Mouse (Mus musculus) lung, adult 2 months (tissue): Measurements from ENCODE around the gene Alk. TPM values are rescaled to one million over a fixed set of nuclear protein-coding genes. Genes with fewer than 3 reads are reported as not detected.

Experiments
- DNase-seq: peaks from one replicate; pipeline ENCODE4 v3.0.0; 2022
- H3K4me1 ChIP-seq: fragments of 200-500 bp; 2 replicates; pipeline ENCODE4 v1.6.1; 2011; ENCODE audit warnings: low read length; ENCODE audit not compliant: control insufficient read depth, insufficient read depth
- H3K4me3 ChIP-seq: fragments of 200-500 bp; replicated peaks from 2 replicates; pipeline ENCODE3; 2011; ENCODE audit warnings: low read depth, mild to moderate bottlenecking, control low read depth, low read length; ENCODE audit errors: extremely low read depth
- CTCF ChIP-seq: fragments of 200-500 bp; IDR thresholded peaks from 2 replicates; pipeline ENCODE4 v1.5.1; 2011; ENCODE audit warnings: mild to moderate bottlenecking, low read length, control low read depth; ENCODE audit not compliant: insufficient read depth
- POLR2A ChIP-seq: fragments of 200-500 bp; IDR thresholded peaks from 2 replicates; pipeline ENCODE4 v1.6.1; 2011; ENCODE audit warnings: low read depth, mild to moderate bottlenecking, control low read depth, low read length, borderline replicate concordance; ENCODE audit errors: extremely low read depth
- WGBS: fragments of 180-500 bp; shearing (Covaris S2); methylation state at CpG from one replicate; pipeline ENCODE4 v1.1.7; 2018; 5-methylcytosine and 5-hydroxymethylcytosine counted together
- polyA plus RNA-seq: library from polyadenylated mRNA; depleted of rRNA; stranded (reverse); fragments of >200 nt; gene quantifications from 2 replicates; pipeline ENCODE4 v1.2.3, GENCODE M21; 2012

Alk gene
- polyA plus RNA-seq, 1 experiment, result not detected

- TF ChIP-seq CTCF (no peak), POLR2A (no peak)
- no peak overlapping the region for H3K4me3 ChIP-seq
- no peaks in the 10 kb centered on the region for H3K4me1 ChIP-seq
- DNase-seq, result no peak
- WGBS, result 87% methylated on average over 1 of the region's 1 CpGs
These were observed 417.4 kb downstream of the Alk start for GRCm38 (mm10) chr17:72187026-72187425.

- DNase-seq, result no peak
- no peak overlapping the region for H3K4me3 ChIP-seq
- no peaks in the 10 kb centered on the region for H3K4me1 ChIP-seq
- 41% methylated on average over 2 of the region's 2 CpGs for WGBS
- TF ChIP-seq POLR2A (no peak), CTCF (no peak)
These were observed 422.0 kb downstream of the Alk start for GRCm38 (mm10) chr17:72182414-72182813.

- TF ChIP-seq CTCF (no peak), POLR2A (no peak)
- DNase-seq, result no peak
- Histone ChIP-seq H3K4me3 (no peak overlapping the region), H3K4me1 (no peaks in the 10 kb centered on the region)
- WGBS, result 93% methylated on average over 9 of the region's 9 CpGs
These were observed 424.2 kb downstream of the Alk start for GRCm38 (mm10) chr17:72180200-72180599.

GRCm38 (mm10) chr17:72179722-72180140, 424.7 kb downstream of the Alk start:
- TF ChIP-seq CTCF (no peak), POLR2A (no peak)
- Histone ChIP-seq H3K4me3 (no peak overlapping the region), H3K4me1 (no peaks in the 10 kb centered on the region)
- no peak for DNase-seq
- WGBS, result 79% methylated on average over 14 of the region's 14 CpGs

- TF ChIP-seq POLR2A (no peak), CTCF (no peak)
- no peaks in the 10 kb centered on the region for H3K4me1 ChIP-seq
- DNase-seq, result no peak
- H3K4me3 ChIP-seq, result no peak overlapping the region
- 82% methylated on average over 3 of the region's 3 CpGs for WGBS
These were observed 430.6 kb downstream of the Alk start for GRCm38 (mm10) chr17:72173778-72174177.

GRCm38 (mm10) chr17:72168152-72168551, 436.3 kb downstream of the Alk start:
- no peak for DNase-seq
- WGBS, result 78% methylated on average over 5 of the region's 5 CpGs
- Histone ChIP-seq H3K4me1 (no peaks in the 10 kb centered on the region), H3K4me3 (no peak overlapping the region)
- TF ChIP-seq POLR2A, result no peak
- TF ChIP-seq CTCF, result no peak

GRCm38 (mm10) chr17:72158857-72159385, 445.5 kb downstream of the Alk start:
- Histone ChIP-seq H3K4me3 (no peak overlapping the region), H3K4me1 (no peaks in the 10 kb centered on the region)
- TF ChIP-seq CTCF (no peak), POLR2A (no peak)
- 28% methylated on average over 5 of the region's 5 CpGs for WGBS
- DNase-seq, result no peak

GRCm38 (mm10) chr17:72157830-72158629, 446.4 kb downstream of the Alk start:
- Histone ChIP-seq H3K4me3 (no peak overlapping the region), H3K4me1 (no peaks in the 10 kb centered on the region)
- DNase-seq, result no peak
- TF ChIP-seq POLR2A (no peak), CTCF (no peak)
- 63% methylated on average over 10 of the region's 10 CpGs for WGBS

- no peaks in the 10 kb centered on the region for H3K4me1 ChIP-seq
- no peak overlapping the region for H3K4me3 ChIP-seq
- DNase-seq, result no peak
- 66% methylated on average over 3 of the region's 3 CpGs for WGBS
- no peak for TF ChIP-seq CTCF
- no peak for TF ChIP-seq POLR2A
These were observed 451.4 kb downstream of the Alk start for GRCm38 (mm10) chr17:72153038-72153437.

- TF ChIP-seq POLR2A (no peak), CTCF (no peak)
- Histone ChIP-seq H3K4me3 (no peak overlapping the region), H3K4me1 (no peaks in the 10 kb centered on the region)
- 66% methylated on average over 7 of the region's 7 CpGs for WGBS
- DNase-seq, result no peak
These were observed 459.4 kb downstream of the Alk start for GRCm38 (mm10) chr17:72144946-72145598.
